Mouse (Mus musculus) heart, embryonic 13.5 days (tissue): Measurements from ENCODE around the gene Prn. TPM values are rescaled to one million over a fixed set of nuclear protein-coding genes. Genes with fewer than 3 reads are reported as not detected.

Experiments used
- ATAC-seq: fragments of 200-750 bp; cut with Nextera tagmentation; 2 replicates; pipeline ENCODE4 v1.8.0; 2017; ENCODE audit warnings: moderate TSS enrichment; ENCODE audit not compliant: insufficient number of reproducible peaks, low FRiP score, low TSS enrichment; ENCODE audit errors: extremely low read depth
- H3K27ac ChIP-seq: fragments of 300-500 bp; sonication (generic); replicated peaks from 2 replicates; pipeline ENCODE4 v1.5.1; 2015; ENCODE audit warnings: moderate library complexity, mild to moderate bottlenecking, inconsistent platforms
- H3K27me3 ChIP-seq: fragments of 300-500 bp; sonication (generic); replicated peaks from 2 replicates; pipeline ENCODE4 v1.6.1; 2015; ENCODE audit warnings: mild to moderate bottlenecking, inconsistent platforms
- H3K36me3 ChIP-seq: fragments of 300-500 bp; sonication (generic); 2 replicates; pipeline ENCODE4 v1.6.1; 2015; ENCODE audit warnings: mild to moderate bottlenecking, inconsistent platforms
- H3K4me1 ChIP-seq: fragments of 300-500 bp; sonication (generic); 2 replicates; pipeline ENCODE4 v1.6.1; 2015; ENCODE audit warnings: inconsistent platforms
- H3K4me2 ChIP-seq: fragments of 300-500 bp; sonication (generic); 2 replicates; pipeline ENCODE4 v1.6.1; 2015; ENCODE audit warnings: inconsistent platforms, mild to moderate bottlenecking, moderate library complexity
- H3K4me3 ChIP-seq: fragments of 300-500 bp; sonication (generic); 2 replicates; pipeline ENCODE4 v1.5.1; 2015; ENCODE audit warnings: moderate library complexity, mild to moderate bottlenecking, inconsistent platforms
- H3K9ac ChIP-seq: fragments of 300-500 bp; sonication (generic); 2 replicates; pipeline ENCODE4 v1.6.1; 2015; ENCODE audit warnings: inconsistent platforms, mild to moderate bottlenecking, moderate library complexity
- H3K9me3 ChIP-seq: fragments of 300-500 bp; sonication (generic); 2 replicates; pipeline ENCODE4 v1.6.1; 2016; ENCODE audit warnings: inconsistent platforms
- WGBS: fragments of 180-500 bp; shearing (Covaris S2); methylation state at CpG from one replicate; pipeline ENCODE4 v1.1.7; 2015; ENCODE audit warnings: mixed read lengths; 5-methylcytosine and 5-hydroxymethylcytosine counted together
- polyA plus RNA-seq: library from polyadenylated mRNA; unstranded; fragments of >200 nt; fragmentation: Nextera tagmentation; extraction: Ambion mirVana; gene quantifications from 2 replicates; pipeline ENCODE4 v1.2.1, GENCODE M21; 2015

Gene Prn
- polyA plus RNA-seq, 1 experiment from 2014 or later = not detected

DNA sequence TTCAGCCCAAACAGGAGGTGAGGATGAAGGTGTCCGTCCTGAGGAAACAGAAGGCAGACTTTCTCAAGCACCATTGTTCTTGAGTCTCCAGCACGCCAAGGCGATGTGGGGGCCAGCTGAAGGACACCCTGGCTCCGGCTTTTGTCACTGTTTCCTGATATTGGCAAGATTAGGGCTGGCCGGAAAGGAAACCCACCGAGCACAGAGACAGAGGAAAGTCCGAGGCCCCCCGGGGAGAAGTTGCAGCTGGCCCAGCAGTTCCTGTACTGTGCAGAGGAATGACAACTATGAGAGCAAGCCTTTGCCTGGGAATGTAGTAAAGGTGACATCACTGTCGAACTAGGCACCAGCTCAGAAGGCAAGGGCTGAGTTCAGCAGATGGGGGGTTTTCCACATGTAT is 71.1 kb downstream of the Prn start:
- Histone ChIP-seq H3K9me3 (peaks cover 10% of the 10 kb centered on the region), H3K36me3 (no peaks in the 10 kb centered on the region), H3K27ac (peak overlapping the region; percentile 61), H3K27me3 (no peaks in the 10 kb centered on the region), H3K4me2 (peak overlapping the region; percentile 60), H3K4me3 (peak overlapping the region; percentile 27; the same call in 1 of the 2 replicates), H3K9ac (peak overlapping the region; percentile 72; the same call in 1 of the 2 replicates), H3K4me1 (peaks cover 22% of the 10 kb centered on the region)
- WGBS = 6% methylated on average over 9 of the region's 9 CpGs
- ATAC-seq = no peak

DNA sequence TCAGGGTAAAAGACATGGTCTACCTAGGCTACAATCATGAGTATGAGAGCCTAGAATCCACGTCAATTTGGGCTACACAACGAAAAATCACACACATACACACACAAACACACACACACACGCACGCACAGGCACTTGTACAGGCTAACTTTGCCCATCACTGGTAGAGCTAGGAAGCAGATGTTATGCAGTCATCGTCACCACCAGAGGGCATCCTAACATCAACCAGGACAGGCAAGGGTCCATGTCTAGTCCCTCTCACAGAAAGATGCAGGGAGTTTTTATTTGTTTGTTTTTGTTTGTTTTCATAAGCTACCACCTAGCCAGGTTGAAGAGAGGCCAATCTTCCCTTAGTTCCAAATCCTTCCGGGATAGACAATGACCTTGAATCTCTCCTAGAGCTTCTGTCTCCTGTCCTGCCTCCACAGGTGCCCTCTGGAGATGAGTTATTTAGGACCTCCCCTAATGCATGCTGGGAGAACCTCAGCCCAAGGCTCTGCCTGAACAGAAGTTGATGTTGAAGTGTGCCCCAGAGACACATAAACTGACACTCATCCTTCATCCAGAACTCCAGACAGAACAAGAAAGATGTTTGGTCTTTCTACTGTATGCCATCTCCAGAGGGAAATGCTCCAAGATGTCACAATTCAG is 72.9 kb downstream of the Prn start:
- no peaks in the 10 kb centered on the region for H3K27me3 ChIP-seq
- H3K4me2 ChIP-seq = no peak overlapping the region
- H3K9ac ChIP-seq = no peak overlapping the region
- H3K4me1 ChIP-seq = peaks cover 22% of the 10 kb centered on the region
- H3K4me3 ChIP-seq = no peak overlapping the region
- H3K36me3 ChIP-seq = no peaks in the 10 kb centered on the region
- peaks cover 6% of the 10 kb centered on the region for H3K9me3 ChIP-seq
- 18% methylated on average over 6 of the region's 6 CpGs for WGBS
- ATAC-seq = no peak
- no peak overlapping the region for H3K27ac ChIP-seq

DNA sequence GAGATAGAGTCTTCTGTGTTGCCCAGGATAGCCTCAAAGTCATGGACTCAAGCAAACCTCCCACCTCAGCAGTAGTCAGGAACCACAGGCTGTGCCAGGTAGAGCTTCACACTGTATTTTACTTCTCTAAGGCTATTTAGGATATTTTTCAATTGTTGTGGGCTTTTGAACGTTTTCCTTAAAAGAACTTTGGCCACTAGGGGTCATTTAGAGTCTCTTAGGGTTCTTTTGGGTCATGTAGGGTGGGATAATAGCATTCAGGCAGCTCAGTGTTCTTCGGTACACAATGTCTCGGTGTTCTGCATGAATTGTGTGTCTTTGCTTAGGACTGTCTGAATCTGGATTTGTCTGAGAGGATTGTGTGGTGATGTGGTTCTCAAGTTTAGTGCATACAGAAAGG is 78.2 kb downstream of the Prn start:
- no peak for ATAC-seq
- 51% methylated on average over 3 of the region's 3 CpGs for WGBS
- H3K4me3 ChIP-seq = no peak overlapping the region
- peaks cover 19% of the 10 kb centered on the region for H3K4me1 ChIP-seq
- no peak overlapping the region for H3K27ac ChIP-seq
- no peak overlapping the region for H3K4me2 ChIP-seq
- H3K9me3 ChIP-seq = no peaks in the 10 kb centered on the region
- H3K27me3 ChIP-seq = no peaks in the 10 kb centered on the region
- H3K36me3 ChIP-seq = no peaks in the 10 kb centered on the region
- no peak overlapping the region for H3K9ac ChIP-seq

DNA sequence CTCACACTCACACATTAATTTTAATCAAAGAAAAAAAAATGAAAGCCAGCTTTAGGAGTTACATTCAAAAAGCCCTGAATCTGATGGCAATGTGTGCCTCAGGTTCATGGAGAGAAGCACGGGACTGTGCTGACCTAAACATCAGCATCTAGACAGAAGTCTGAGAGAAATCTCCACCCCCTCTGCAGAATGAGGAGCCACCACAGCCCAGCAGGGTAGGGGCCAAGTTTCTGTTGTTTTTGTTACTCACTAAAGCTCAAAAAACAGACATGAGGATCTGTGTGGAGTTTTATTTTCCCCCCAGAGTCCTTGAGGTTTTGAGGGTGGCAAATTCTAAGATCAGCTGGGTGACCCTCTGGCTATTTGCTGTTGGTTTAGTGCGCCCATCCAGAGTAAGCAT is 78.8 kb downstream of the Prn start:
- Histone ChIP-seq H3K4me3 (no peak overlapping the region), H3K4me1 (peaks cover 25% of the 10 kb centered on the region), H3K9me3 (no peaks in the 10 kb centered on the region), H3K9ac (no peak overlapping the region), H3K27ac (no peak overlapping the region), H3K36me3 (no peaks in the 10 kb centered on the region), H3K4me2 (no peak overlapping the region), H3K27me3 (no peaks in the 10 kb centered on the region)
- no peak for ATAC-seq
- 65% methylated on average over 2 of the region's 2 CpGs for WGBS

DNA sequence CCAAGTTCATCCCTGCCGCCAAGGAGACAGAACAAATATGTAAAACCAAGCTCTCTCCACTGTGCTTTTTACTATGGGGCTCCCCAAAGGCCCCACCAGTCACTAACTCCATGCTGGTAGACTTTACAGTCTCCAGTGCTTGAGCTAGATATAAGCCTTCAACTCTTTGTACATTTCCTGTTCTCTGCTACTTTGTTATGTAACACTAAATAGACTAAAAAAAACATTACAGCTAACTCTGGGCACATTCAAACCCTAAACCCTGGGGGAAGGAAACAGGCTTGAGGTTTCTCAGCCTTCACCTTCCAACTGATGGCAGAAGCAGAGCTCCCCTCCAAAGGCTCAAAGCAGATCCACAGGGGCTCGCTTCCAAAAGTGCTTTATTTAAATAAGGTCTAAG is 82.7 kb downstream of the Prn start:
- peaks cover 42% of the 10 kb centered on the region for H3K4me1 ChIP-seq
- H3K27ac ChIP-seq = no peak overlapping the region
- WGBS = 75% methylated on average over 2 of the region's 2 CpGs
- no peak for ATAC-seq
- H3K9me3 ChIP-seq = no peaks in the 10 kb centered on the region
- H3K4me2 ChIP-seq = no peak overlapping the region
- no peaks in the 10 kb centered on the region for H3K36me3 ChIP-seq
- H3K27me3 ChIP-seq = no peaks in the 10 kb centered on the region
- no peak overlapping the region for H3K4me3 ChIP-seq
- H3K9ac ChIP-seq = no peak overlapping the region

DNA sequence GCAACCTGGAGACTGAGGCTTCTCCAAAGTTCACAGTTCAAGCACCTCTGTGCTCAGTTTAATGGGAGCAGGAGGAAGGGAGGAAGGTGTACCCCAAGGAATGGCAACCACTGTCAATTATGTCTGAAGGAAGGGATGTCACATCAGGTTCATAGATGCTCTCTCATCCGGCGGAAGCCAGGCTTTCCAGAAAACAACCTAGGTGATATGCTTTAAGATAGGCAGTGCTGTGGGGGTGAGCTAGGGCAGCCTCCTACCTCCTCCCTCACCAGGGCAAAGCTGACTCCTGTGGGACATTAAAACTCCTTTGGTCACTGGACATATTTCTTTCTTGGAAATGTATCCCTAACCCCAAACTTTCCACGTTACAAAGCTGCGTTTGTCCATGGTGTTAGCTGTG is 83.4 kb downstream of the Prn start:
- peak overlapping the region; percentile 19; the same call in 1 of the 2 replicates for H3K9ac ChIP-seq
- 0 out of 2 replicates have a peak, but pooled peaks cover 3% of the 10 kb centered on the region for H3K36me3 ChIP-seq
- no peak for ATAC-seq
- H3K27me3 ChIP-seq = no peaks in the 10 kb centered on the region
- H3K27ac ChIP-seq = no peak overlapping the region
- no peak overlapping the region for H3K4me3 ChIP-seq
- H3K4me1 ChIP-seq = peaks cover 44% of the 10 kb centered on the region
- peak overlapping the region; percentile 44 for H3K4me2 ChIP-seq
- 64% methylated on average over 4 of the region's 4 CpGs for WGBS
- H3K9me3 ChIP-seq = no peaks in the 10 kb centered on the region

DNA sequence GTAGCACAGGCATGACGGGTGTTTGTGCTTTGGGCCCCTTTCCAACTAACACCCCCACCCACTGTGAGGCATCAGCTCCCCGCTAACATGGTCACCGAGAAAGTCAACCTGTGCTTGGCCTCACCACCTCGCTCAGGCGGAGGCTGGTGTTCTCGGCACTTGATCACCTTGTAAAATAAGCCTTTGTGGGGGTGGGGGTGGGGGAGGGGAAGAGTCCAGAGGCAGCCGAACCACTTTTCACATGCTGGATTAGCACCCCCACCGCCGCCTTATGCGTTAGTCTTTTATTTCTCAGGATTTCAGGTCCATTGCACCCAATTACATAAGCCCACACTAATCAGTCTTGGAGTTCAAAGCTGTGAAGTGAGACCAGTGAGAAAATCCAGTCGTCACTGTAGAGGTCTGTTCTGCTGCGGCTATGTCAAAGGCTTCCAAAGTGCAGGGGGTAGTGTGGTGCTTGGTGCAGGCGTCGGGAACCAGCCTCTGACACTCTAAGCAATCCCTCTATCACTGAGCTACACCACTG is 83.9 kb downstream of the Prn start:
- Histone ChIP-seq H3K4me3 (no peak overlapping the region), H3K9me3 (no peaks in the 10 kb centered on the region), H3K4me2 (peak overlapping the region; percentile 44), H3K4me1 (peaks cover 44% of the 10 kb centered on the region), H3K9ac (peak overlapping the region; percentile 19; the same call in 1 of the 2 replicates), H3K27ac (no peak overlapping the region), H3K36me3 (0 out of 2 replicates have a peak, but pooled peaks cover 5% of the 10 kb centered on the region), H3K27me3 (no peaks in the 10 kb centered on the region)
- WGBS = 33% methylated on average over 14 of the region's 14 CpGs
- no peak for ATAC-seq

DNA sequence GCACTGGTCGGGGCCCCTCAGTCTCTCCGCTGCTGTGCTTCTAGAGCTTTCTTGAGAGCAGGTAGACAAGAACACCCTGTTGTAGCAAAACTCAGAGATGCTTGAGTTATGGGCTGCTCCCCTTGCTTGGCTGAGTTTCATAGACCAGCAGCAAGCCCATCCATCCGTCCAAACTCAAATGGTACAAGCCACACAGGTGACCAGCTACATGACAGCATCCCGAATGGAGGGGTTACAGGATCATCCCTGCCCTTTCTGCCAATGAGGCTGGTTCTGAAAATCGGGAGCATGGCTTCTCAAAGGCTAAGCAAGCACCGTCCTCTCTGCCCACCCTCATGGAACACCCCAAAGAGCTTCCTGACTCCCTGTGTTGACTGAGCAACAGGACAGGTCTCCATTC is 85.2 kb downstream of the Prn start:
- no peaks in the 10 kb centered on the region for H3K27me3 ChIP-seq
- no peak overlapping the region for H3K27ac ChIP-seq
- H3K4me1 ChIP-seq = peaks cover 44% of the 10 kb centered on the region
- 0 out of 2 replicates have a peak, but pooled peaks cover 5% of the 10 kb centered on the region for H3K36me3 ChIP-seq
- no peak overlapping the region for H3K9ac ChIP-seq
- H3K4me3 ChIP-seq = no peak overlapping the region
- no peak overlapping the region for H3K4me2 ChIP-seq
- H3K9me3 ChIP-seq = no peaks in the 10 kb centered on the region
- WGBS = 86% methylated on average over 6 of the region's 6 CpGs
- ATAC-seq = no peak

DNA sequence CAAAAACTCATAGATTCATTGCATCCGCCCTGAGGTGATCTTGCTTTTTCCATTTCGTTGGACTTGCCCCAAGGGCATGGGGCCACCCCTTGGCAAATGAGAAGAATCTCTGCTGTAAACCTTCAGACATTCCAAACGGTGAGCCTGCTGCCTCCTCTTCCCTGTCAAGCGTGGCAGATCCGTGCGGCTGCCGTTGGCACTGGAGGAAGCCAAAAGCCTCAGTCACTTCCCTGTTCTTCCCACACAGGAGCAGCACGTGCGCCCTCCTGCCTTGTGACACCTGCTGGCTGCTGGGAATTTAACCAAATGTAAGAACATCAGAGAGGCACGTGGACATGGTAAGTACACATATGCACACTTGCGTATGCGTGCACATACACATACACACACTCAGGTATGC is 86.0 kb downstream of the Prn start:
- no peak overlapping the region for H3K27ac ChIP-seq
- WGBS = 85% methylated on average over 12 of the region's 12 CpGs
- H3K4me3 ChIP-seq = no peak overlapping the region
- H3K4me1 ChIP-seq = peaks cover 44% of the 10 kb centered on the region
- no peaks in the 10 kb centered on the region for H3K27me3 ChIP-seq
- no peaks in the 10 kb centered on the region for H3K9me3 ChIP-seq
- ATAC-seq = no peak
- H3K9ac ChIP-seq = no peak overlapping the region
- H3K36me3 ChIP-seq = 0 out of 2 replicates have a peak, but pooled peaks cover 5% of the 10 kb centered on the region
- H3K4me2 ChIP-seq = no peak overlapping the region

DNA sequence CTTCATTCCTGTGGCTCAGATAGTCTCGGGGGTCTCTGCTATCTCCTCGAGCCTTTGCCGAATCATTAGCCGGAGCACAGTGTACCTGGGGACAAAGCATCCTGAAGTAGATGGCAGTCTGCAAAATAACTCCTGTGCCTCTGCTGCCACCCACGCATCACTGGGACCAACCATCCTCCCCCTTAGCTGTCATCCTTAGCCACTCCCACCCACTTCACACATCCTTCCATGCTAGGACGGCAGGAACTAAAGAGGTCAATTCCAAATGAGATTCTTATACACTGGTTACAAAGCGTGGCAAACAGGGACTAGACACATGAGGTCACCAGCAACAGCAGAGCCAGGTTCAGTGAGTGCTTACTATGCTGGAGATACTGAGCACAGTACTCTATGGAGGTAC is 86.6 kb downstream of the Prn start:
- Histone ChIP-seq H3K36me3 (0 out of 2 replicates have a peak, but pooled peaks cover 5% of the 10 kb centered on the region), H3K27me3 (no peaks in the 10 kb centered on the region), H3K4me1 (peaks cover 41% of the 10 kb centered on the region), H3K9ac (no peak overlapping the region), H3K4me3 (no peak overlapping the region), H3K27ac (no peak overlapping the region), H3K4me2 (no peak overlapping the region), H3K9me3 (no peaks in the 10 kb centered on the region)
- ATAC-seq = no peak
- 64% methylated on average over 7 of the region's 7 CpGs for WGBS

DNA sequence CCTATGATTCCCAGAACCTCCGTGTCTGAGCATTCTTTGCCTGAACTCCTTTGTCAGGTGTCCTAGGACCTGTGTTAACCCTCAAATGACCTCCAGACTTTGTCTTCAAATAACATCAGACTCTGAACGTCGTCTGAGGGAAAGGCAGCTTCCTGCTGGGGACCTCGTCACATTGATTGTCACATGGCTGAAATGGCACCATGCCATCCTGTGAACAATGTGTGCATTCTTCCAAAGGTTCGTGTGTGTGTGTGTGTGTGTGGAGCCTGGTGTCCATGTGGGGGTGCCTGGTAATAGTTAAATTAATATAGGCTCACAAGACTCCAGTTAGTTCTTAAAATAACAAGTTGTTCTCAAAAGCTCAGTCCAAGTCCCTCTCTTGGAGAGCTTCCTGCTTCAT is 87.6 kb downstream of the Prn start:
- ATAC-seq = no peak
- Histone ChIP-seq H3K9me3 (no peaks in the 10 kb centered on the region), H3K9ac (no peak overlapping the region), H3K4me2 (no peak overlapping the region), H3K36me3 (0 out of 2 replicates have a peak, but pooled peaks cover 5% of the 10 kb centered on the region), H3K4me3 (no peak overlapping the region), H3K27me3 (no peaks in the 10 kb centered on the region), H3K4me1 (peaks cover 32% of the 10 kb centered on the region), H3K27ac (no peak overlapping the region)
- WGBS = 32% methylated on average over 5 of the region's 5 CpGs
